Mouse (Mus musculus): ENCODE measurements around the gene Zfp426.

DNA sequence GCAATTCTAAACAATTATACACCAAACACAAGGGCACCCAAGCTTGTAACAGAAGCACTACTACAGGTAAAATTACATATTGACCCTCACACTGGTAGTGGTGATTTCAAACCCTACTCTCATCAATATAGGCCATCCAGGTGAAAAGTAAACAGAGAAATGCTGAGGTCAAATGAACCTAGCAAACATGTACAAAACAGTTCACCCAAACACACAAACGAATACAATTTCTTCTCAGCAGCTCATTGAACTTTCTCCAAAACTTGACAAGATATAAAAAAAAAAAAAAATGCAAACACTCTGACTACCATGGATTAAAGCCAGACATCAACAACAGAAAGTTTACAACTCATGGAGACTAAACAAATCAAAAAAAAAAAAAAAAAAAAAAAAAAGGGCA is 41.1 kb downstream of the Zfp426 start:
- TF ChIP-seq CTCF (IDR thresholded peaks at IDR 0.05) (no peak), EP300 (IDR thresholded peaks at IDR 0.05; ENCODE audit: insufficient read depth, low read depth, low read length) (no peak), POLR2A (IDR thresholded peaks at IDR 0.05; ENCODE audit: insufficient read depth, low read depth, low read length) (no peak)

Data from heart, adult 2 months (tissue).